ENCODE assay signal across 33 mouse cellular contexts in the genomic region with DNA sequence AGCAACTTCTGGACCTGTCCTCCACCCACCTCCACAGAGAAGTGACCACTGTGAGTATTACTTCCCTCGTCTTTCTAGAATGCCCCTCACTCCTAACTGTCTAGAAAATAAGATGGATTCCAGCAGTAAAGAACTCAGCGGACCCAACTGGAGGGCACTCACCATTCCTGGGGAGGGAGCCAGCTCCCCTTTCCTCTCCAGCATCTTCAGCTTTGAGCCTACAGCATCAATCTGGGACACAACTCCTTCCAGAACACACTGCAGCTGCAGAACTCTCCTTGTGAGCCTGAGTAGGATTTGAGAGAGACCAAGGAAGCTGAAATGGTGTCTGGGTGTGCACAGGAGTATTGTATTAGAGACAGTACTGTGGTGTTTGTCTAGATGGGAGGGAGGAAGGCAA. TPM values are rescaled to one million over a fixed set of nuclear protein-coding genes. Genes with fewer than 3 reads are reported as not detected.
"Had no signal": no experiment of that assay in that cellular context is flagged by ENCODE, and none has a peak within 500 bp of the region (broad histone marks: within the 10 kb centered on the region; RNA-seq: fewer than 3 reads in every experiment).

No protein-coding gene starts in this region.

- H3K27ac ChIP-seq: embryonic facial prominence, embryonic 10.5 days; embryonic facial prominence, embryonic 12.5 days; embryonic facial prominence, embryonic 13.5 days; embryonic facial prominence, embryonic 15.5 days; forebrain, embryonic 10.5 days; forebrain, embryonic 12.5 days; forebrain, embryonic 13.5 days; forebrain, embryonic 15.5 days; gastrocnemius, adult 2 months; heart, adult 2 months had no signal

- H3K9me3 ChIP-seq: embryonic facial prominence, embryonic 10.5 days; embryonic facial prominence, embryonic 12.5 days; embryonic facial prominence, embryonic 13.5 days; embryonic facial prominence, embryonic 15.5 days; forebrain, embryonic 10.5 days; forebrain, embryonic 12.5 days; forebrain, embryonic 13.5 days; forebrain, embryonic 15.5 days had no signal

- DNase-seq: cerebellum, adult 2 months; cerebellum, adult 8-10 months; cerebellum, adult 9-10 months; cerebellum, adult 9-11 months; cerebellum, postnatal 10 days; cerebellum, postnatal 14 days; cerebellum, postnatal 25 days; cerebellum, postnatal 36 days; forebrain, postnatal 0 days; gastrocnemius, adult 2 months; gastrocnemius, postnatal 10 days; gastrocnemius, postnatal 14 days; gastrocnemius, postnatal 25 days; gastrocnemius, postnatal 36 days; heart, adult 18-20 months; heart, adult 2 months had no signal

- ATAC-seq: forebrain, embryonic 13.5 days; forebrain, embryonic 14.5 days; forebrain, embryonic 15.5 days; forebrain, embryonic 16.5 days; forebrain, postnatal 0 days had no signal

- H3K9ac ChIP-seq: embryonic facial prominence, embryonic 12.5 days; embryonic facial prominence, embryonic 13.5 days; embryonic facial prominence, embryonic 15.5 days; forebrain, embryonic 12.5 days; forebrain, embryonic 13.5 days; forebrain, embryonic 15.5 days; forebrain, postnatal 0 days had no signal

- H3K4me2 ChIP-seq: embryonic facial prominence, embryonic 12.5 days; embryonic facial prominence, embryonic 13.5 days; embryonic facial prominence, embryonic 15.5 days; forebrain, embryonic 12.5 days; forebrain, embryonic 13.5 days; forebrain, embryonic 15.5 days had no signal

- H3K36me3 ChIP-seq: forebrain, embryonic 15.5 days had no signal

- H3K4me3 ChIP-seq: embryonic facial prominence, embryonic 10.5 days; embryonic facial prominence, embryonic 12.5 days; embryonic facial prominence, embryonic 13.5 days; embryonic facial prominence, embryonic 15.5 days; erythroblast, embryonic 14.5 days; forebrain, embryonic 10.5 days; forebrain, embryonic 12.5 days; forebrain, embryonic 13.5 days; forebrain, embryonic 15.5 days; gastrocnemius, adult 2 months; heart, adult 2 months had no signal

RNA-seq across cellular contexts. Expression of gene Pkd2l1, which starts 43.3 kb away (rescaled TPM):
- total RNA-seq: common myeloid progenitor, adult 5-6 weeks; gastrocnemius, adult 18-20 months; gastrocnemius, adult 2 months; gastrocnemius, adult 8-10 months; gastrocnemius, postnatal 10 days; gastrocnemius, postnatal 14 days; gastrocnemius, postnatal 25 days; gastrocnemius, postnatal 36 days; gastrocnemius, postnatal 4 days; granulocyte monocyte progenitor cell, adult 5-6 weeks; heart, adult 18-20 months; heart, adult 2 months had no signal
- polyA plus RNA-seq: embryonic facial prominence, embryonic 11.5 days; embryonic facial prominence, embryonic 12.5 days; embryonic facial prominence, embryonic 13.5 days; embryonic facial prominence, embryonic 15.5 days; erythroblast, embryonic 14.5 days; forebrain, embryonic 16.5 days; heart, adult 2 months had no signal

RNA-seq across cellular contexts. Expression of gene Scd3, which starts 54.1 kb away (rescaled TPM):
- total RNA-seq: common myeloid progenitor, adult 5-6 weeks; gastrocnemius, adult 18-20 months; gastrocnemius, adult 2 months; gastrocnemius, adult 8-10 months; gastrocnemius, postnatal 10 days; gastrocnemius, postnatal 14 days; gastrocnemius, postnatal 25 days; gastrocnemius, postnatal 36 days; gastrocnemius, postnatal 4 days; granulocyte monocyte progenitor cell, adult 5-6 weeks; heart, adult 18-20 months had no signal
- polyA plus RNA-seq: erythroblast, embryonic 14.5 days had no signal
